Mouse (Mus musculus) MEL (cell line): ENCODE measurements around the gene Mpp5.

Source experiments
- E2F4 ChIP-seq: IDR thresholded peaks from 2 replicates; pipeline ENCODE4 v1.6.1; 2011; ENCODE audit warnings: low read depth, low read length, improper control_type of control experiment, borderline replicate concordance
- EP300 ChIP-seq, 2 experiments: IDR thresholded peaks; 2 replicates each; pipeline ENCODE4 v1.6.1; 2011; ENCODE audit warnings: improper control_type of control experiment in 2 of 2, low read length in 2 of 2, low read depth in 1 of 2, mild to moderate bottlenecking in 1 of 2
- HCFC1 ChIP-seq: IDR thresholded peaks from 2 replicates; pipeline ENCODE4 v1.6.1; 2012; ENCODE audit warnings: low read depth, mild to moderate bottlenecking, inconsistent platforms, low read length, improper control_type of control experiment, moderate library complexity
- JUND ChIP-seq: IDR thresholded peaks from 2 replicates; pipeline ENCODE4 v1.6.1; 2011; ENCODE audit warnings: low read depth, mild to moderate bottlenecking, improper control_type of control experiment, low read length
- KAT2A ChIP-seq: conservative IDR thresholded peaks from 2 replicates; pipeline ENCODE4 v1.6.1; 2012; ENCODE audit warnings: low read depth, low read length, improper control_type of control experiment, inconsistent platforms
- MAFK ChIP-seq: IDR thresholded peaks from 2 replicates; pipeline ENCODE4 v1.6.1; 2011; ENCODE audit warnings: low read depth, mild to moderate bottlenecking, low read length, improper control_type of control experiment, borderline replicate concordance
- MAX ChIP-seq: IDR thresholded peaks from 2 replicates; pipeline ENCODE4 v1.6.1; 2011; ENCODE audit warnings: low read length, improper control_type of control experiment
- MEF2A ChIP-seq: IDR thresholded peaks from 2 replicates; pipeline ENCODE4 v1.6.1; 2014; ENCODE audit warnings: low read depth, mild to moderate bottlenecking, inconsistent platforms, low read length, improper control_type of control experiment; ENCODE audit not compliant: poor library complexity, insufficient replicate concordance, severe bottlenecking; ENCODE audit errors: extremely low read depth
- POLR2A ChIP-seq, 2 experiments: IDR thresholded peaks; 2 replicates each; pipeline ENCODE4 v1.6.1; 2011 to 2012; ENCODE audit warnings: low read length in 2 of 2, mild to moderate bottlenecking in 2 of 2, control low read depth in 1 of 2, improper control_type of control experiment in 1 of 2, low read depth in 1 of 2, moderate library complexity in 1 of 2; ENCODE audit not compliant: control insufficient read depth in 1 of 2, insufficient read depth in 1 of 2, poor library complexity in 1 of 2
- POLR2AphosphoS2 ChIP-seq: IDR thresholded peaks from 2 replicates; pipeline ENCODE4 v1.6.1; 2011; ENCODE audit warnings: low read length, improper control_type of control experiment
- RAD21 ChIP-seq: IDR thresholded peaks from 2 replicates; pipeline ENCODE4 v1.6.1; 2011; ENCODE audit warnings: mild to moderate bottlenecking, low read depth, low read length, improper control_type of control experiment
- TCF12 ChIP-seq: IDR thresholded peaks from 2 replicates; pipeline ENCODE4 v1.6.1; 2014; ENCODE audit warnings: low read depth, mild to moderate bottlenecking, inconsistent platforms, low read length, improper control_type of control experiment, moderate library complexity
- USF1 ChIP-seq: IDR thresholded peaks from 2 replicates; pipeline ENCODE4 v1.6.1; 2014; ENCODE audit warnings: low read depth, mild to moderate bottlenecking, inconsistent platforms, low read length, improper control_type of control experiment, moderate library complexity
- ZKSCAN1 ChIP-seq: IDR thresholded peaks from 2 replicates; pipeline ENCODE4 v1.6.1; 2012; ENCODE audit warnings: low read depth, mild to moderate bottlenecking, inconsistent platforms, low read length, improper control_type of control experiment, moderate library complexity

- no peak for TF ChIP-seq MAFK
- TF ChIP-seq RAD21, result no peak; the same call in 1 of the 2 replicates
- no peak for TF ChIP-seq TCF12
- TF ChIP-seq ZKSCAN1, result no peak
- TF ChIP-seq KAT2A, result no peak
- TF ChIP-seq POLR2A (IDR thresholded peaks at IDR 0.05; ENCODE audit: control insufficient read depth in 1 of 2, insufficient read depth in 1 of 2, low read depth in 1 of 2, low read length in 2 of 2, poor library complexity in 1 of 2), result no peak
- no peak for TF ChIP-seq E2F4
- no peak for TF ChIP-seq HCFC1
- no peak for TF ChIP-seq MEF2A
- no peak for TF ChIP-seq POLR2AphosphoS2
- no peak for TF ChIP-seq JUND
- no peak for TF ChIP-seq MAX
- TF ChIP-seq USF1, result no peak
- TF ChIP-seq EP300 (IDR thresholded peaks at IDR 0.05; ENCODE audit: low read depth in 1 of 2, low read length in 2 of 2), result no peak
These were observed 125.9 kb downstream of the Mpp5 start for GRCm38 (mm10) chr12:78874581-78874980.
